Mouse (Mus musculus): ENCODE measurements around the gene Meis1. TPM values are rescaled to one million over a fixed set of nuclear protein-coding genes. Genes with fewer than 3 reads are reported as not detected.

The Meis1 gene
- polyA plus RNA-seq, 1 experiment from 2014 or later: 39.6 TPM

GRCm38 (mm10) chr11:18954852-18955251 is 63.9 kb downstream of the Meis1 start:
- Histone ChIP-seq H3K9ac (replicated peaks; ENCODE audit: low read depth) (no peak overlapping the region), H3K27me3 (replicated peaks; ENCODE audit: insufficient read depth, low read length) (no peaks in the 10 kb centered on the region), H3K36me3 (ENCODE audit: insufficient read depth, low read length) (no peaks in the 10 kb centered on the region), H3K27ac (ENCODE audit: low read length) (no peak overlapping the region), H3K4me2 (replicated peaks; ENCODE audit: low read depth, low read length) (no peak overlapping the region), H3K4me1 (ENCODE audit: insufficient read depth, low read depth, low read length) (peaks cover 11% of the 10 kb centered on the region), H3K9me3 (ENCODE audit: low read length) (no peaks in the 10 kb centered on the region), H3K4me3 (ENCODE audit: low read depth, low read length) (no peak overlapping the region)
- TF ChIP-seq CTCF (IDR thresholded peaks at IDR 0.05) (no peak), EP300 (IDR thresholded peaks at IDR 0.05) (no peak)
- DNase-seq (ENCODE audit: low spot score) (no peak), ATAC-seq (no peak)
- 92% methylated on average over 2 of the region's 2 CpGs for WGBS

- H3K9ac ChIP-seq (replicated peaks; ENCODE audit: low read depth): no peak overlapping the region
- WGBS: 78% methylated on average over 7 of the region's 7 CpGs
- TF ChIP-seq CTCF (IDR thresholded peaks at IDR 0.05): no peak
- ATAC-seq (no peak), DNase-seq (ENCODE audit: low spot score) (no peak)
- H3K27me3 ChIP-seq (replicated peaks; ENCODE audit: insufficient read depth, low read length): no peaks in the 10 kb centered on the region
- H3K27ac ChIP-seq (ENCODE audit: low read length): no peak overlapping the region
- H3K36me3 ChIP-seq (ENCODE audit: insufficient read depth, low read length): no peaks in the 10 kb centered on the region
- H3K4me2 ChIP-seq (replicated peaks; ENCODE audit: low read depth, low read length): no peak overlapping the region
- H3K9me3 ChIP-seq (ENCODE audit: low read length): no peaks in the 10 kb centered on the region
- H3K4me1 ChIP-seq (ENCODE audit: insufficient read depth, low read depth, low read length): peaks cover 11% of the 10 kb centered on the region
- no peak overlapping the region for H3K4me3 ChIP-seq (ENCODE audit: low read depth, low read length)
Observed at GRCm38 (mm10) chr11:18953892-18954291, 64.9 kb downstream of the Meis1 start.

- no peaks in the 10 kb centered on the region for H3K9me3 ChIP-seq (ENCODE audit: low read length)
- ATAC-seq: no peak
- no peaks in the 10 kb centered on the region for H3K4me1 ChIP-seq (ENCODE audit: insufficient read depth, low read depth, low read length)
- 76% methylated on average over 13 of the region's 13 CpGs for WGBS
- TF ChIP-seq EP300 (IDR thresholded peaks at IDR 0.05) (no peak), CTCF (IDR thresholded peaks at IDR 0.05) (no peak)
- no peak overlapping the region for H3K27ac ChIP-seq (ENCODE audit: low read length)
- H3K9ac ChIP-seq (replicated peaks; ENCODE audit: low read depth): no peak overlapping the region
- no peak overlapping the region for H3K4me2 ChIP-seq (replicated peaks; ENCODE audit: low read depth, low read length)
- DNase-seq (ENCODE audit: low spot score): no peak
- no peaks in the 10 kb centered on the region for H3K27me3 ChIP-seq (replicated peaks; ENCODE audit: insufficient read depth, low read length)
- H3K4me3 ChIP-seq (ENCODE audit: low read depth, low read length): no peak overlapping the region
- H3K36me3 ChIP-seq (ENCODE audit: insufficient read depth, low read length): no peaks in the 10 kb centered on the region
Observed at GRCm38 (mm10) chr11:18948600-18949295, 70.0 kb downstream of the Meis1 start.

GRCm38 (mm10) chr11:18947434-18947833 is 71.4 kb downstream of the Meis1 start:
- Histone ChIP-seq H3K4me2 (replicated peaks; ENCODE audit: low read depth, low read length) (no peak overlapping the region), H3K4me3 (ENCODE audit: low read depth, low read length) (no peak overlapping the region), H3K27me3 (replicated peaks; ENCODE audit: insufficient read depth, low read length) (no peaks in the 10 kb centered on the region), H3K9me3 (ENCODE audit: low read length) (no peaks in the 10 kb centered on the region), H3K36me3 (ENCODE audit: insufficient read depth, low read length) (no peaks in the 10 kb centered on the region), H3K4me1 (ENCODE audit: insufficient read depth, low read depth, low read length) (no peaks in the 10 kb centered on the region), H3K27ac (ENCODE audit: low read length) (no peak overlapping the region), H3K9ac (replicated peaks; ENCODE audit: low read depth) (no peak overlapping the region)
- 43% methylated on average over 3 of the region's 3 CpGs for WGBS
- ATAC-seq (no peak; the same call in 1 of the 2 replicates), DNase-seq (ENCODE audit: low spot score) (peak; percentile 54)
- TF ChIP-seq EP300 (IDR thresholded peaks at IDR 0.05) (peak; percentile 39; the same call in 1 of the 2 replicates), CTCF (IDR thresholded peaks at IDR 0.05) (no peak)

- Histone ChIP-seq H3K9me3 (ENCODE audit: low read length) (no peaks in the 10 kb centered on the region), H3K9ac (replicated peaks; ENCODE audit: low read depth) (no peak overlapping the region), H3K4me2 (replicated peaks; ENCODE audit: low read depth, low read length) (no peak overlapping the region), H3K4me1 (ENCODE audit: insufficient read depth, low read depth, low read length) (no peaks in the 10 kb centered on the region), H3K27me3 (replicated peaks; ENCODE audit: insufficient read depth, low read length) (no peaks in the 10 kb centered on the region), H3K4me3 (ENCODE audit: low read depth, low read length) (no peak overlapping the region), H3K27ac (ENCODE audit: low read length) (no peak overlapping the region), H3K36me3 (ENCODE audit: insufficient read depth, low read length) (no peaks in the 10 kb centered on the region)
- 53% methylated on average over 3 of the region's 3 CpGs for WGBS
- TF ChIP-seq CTCF (IDR thresholded peaks at IDR 0.05) (no peak), EP300 (IDR thresholded peaks at IDR 0.05) (no peak)
- ATAC-seq (no peak), DNase-seq (ENCODE audit: low spot score) (no peak)
Observed at GRCm38 (mm10) chr11:18945778-18946177, 73.0 kb downstream of the Meis1 start.

GRCm38 (mm10) chr11:18944972-18945625 is 73.7 kb downstream of the Meis1 start:
- no peak for TF ChIP-seq CTCF (IDR thresholded peaks at IDR 0.05)
- no peak for TF ChIP-seq EP300 (IDR thresholded peaks at IDR 0.05)
- DNase-seq (ENCODE audit: low spot score) (no peak), ATAC-seq (no peak)
- Histone ChIP-seq H3K9ac (replicated peaks; ENCODE audit: low read depth) (no peak overlapping the region), H3K27ac (ENCODE audit: low read length) (no peak overlapping the region), H3K4me2 (replicated peaks; ENCODE audit: low read depth, low read length) (no peak overlapping the region), H3K9me3 (ENCODE audit: low read length) (no peaks in the 10 kb centered on the region), H3K27me3 (replicated peaks; ENCODE audit: insufficient read depth, low read length) (no peaks in the 10 kb centered on the region), H3K4me1 (ENCODE audit: insufficient read depth, low read depth, low read length) (no peaks in the 10 kb centered on the region), H3K36me3 (ENCODE audit: insufficient read depth, low read length) (no peaks in the 10 kb centered on the region), H3K4me3 (ENCODE audit: low read depth, low read length) (no peak overlapping the region)
- WGBS: 65% methylated on average over 14 of the region's 14 CpGs

Measured in lung, postnatal 0 days (tissue).